Mouse (Mus musculus) cerebellum, adult 2 months (tissue): Measurements from ENCODE around the gene As3mt.

ENCODE experiments used
- CTCF ChIP-seq: fragments of 200-500 bp; IDR thresholded peaks from 2 replicates; pipeline ENCODE4 v1.5.1; 2011; ENCODE audit warnings: low read depth, mild to moderate bottlenecking, control low read depth, low read length, moderate library complexity, borderline replicate concordance; ENCODE audit not compliant: insufficient read depth
- POLR2A ChIP-seq: fragments of 200-500 bp; IDR thresholded peaks from 2 replicates; pipeline ENCODE4 v1.6.1; 2011; ENCODE audit warnings: low read length, control low read depth, borderline replicate concordance; ENCODE audit not compliant: insufficient read depth

DNA sequence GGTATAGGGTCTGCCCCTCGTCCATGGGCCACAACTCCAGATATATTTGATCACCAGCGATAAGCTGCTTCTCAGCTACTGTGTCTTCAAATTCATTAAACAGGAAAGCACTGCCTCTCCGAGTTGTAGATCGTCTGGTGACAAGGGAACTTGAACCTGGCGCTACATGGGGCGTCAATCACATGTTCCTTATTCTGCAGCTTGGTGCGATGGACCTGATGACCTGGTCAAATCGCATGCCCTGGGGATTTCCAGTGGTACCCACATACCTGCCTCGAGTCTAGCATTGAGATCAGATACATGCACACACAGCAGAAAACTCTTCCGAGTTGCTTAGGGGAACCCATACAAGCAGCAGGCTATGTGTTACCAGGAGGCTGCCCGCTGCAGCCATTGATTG lies 62.5 kb downstream of the As3mt start:
- TF ChIP-seq CTCF (no peak), POLR2A (no peak)
